Mouse (Mus musculus): ENCODE measurements around the gene Txndc2. TPM values are rescaled to one million over a fixed set of nuclear protein-coding genes. Genes with fewer than 3 reads are reported as not detected.

Gene Txndc2
- total and polyA plus RNA-seq, 3 experiments = 0.22 TPM; not detected in 2

- H3K27me3 ChIP-seq (ENCODE audit: insufficient read depth, low read length) = no peaks in the 10 kb centered on the region
- H3K36me3 ChIP-seq (replicated peaks) = peaks cover 15% of the 10 kb centered on the region
- no peaks in the 10 kb centered on the region for H3K9me3 ChIP-seq (replicated peaks)
- peak within 1 kb of the TSS; percentile 97 for H3K4me3 ChIP-seq (ENCODE audit: low read depth, low read length)
- peaks cover 38% of the 10 kb centered on the region for H3K4me1 ChIP-seq (ENCODE audit: insufficient read depth, low read depth, low read length)
- ATAC-seq (ENCODE audit: extremely low read depth, insufficient number of reproducible peaks, low FRiP score, poor library complexity, severe bottlenecking) (peak; percentile 81), DNase-seq (ENCODE audit: low spot score) (peak; percentile 95)
- TF ChIP-seq GATA2 (IDR thresholded peaks at IDR 0.05; ENCODE audit: borderline replicate concordance, low read depth, low read length) (no peak), POLR2AphosphoS5 (IDR thresholded peaks at IDR 0.05; ENCODE audit: insufficient replicate concordance, low read depth, low read length) (no peak), GATA1 (IDR thresholded peaks at IDR 0.05; ENCODE audit: borderline replicate concordance, low read length) (no peak), CTCF (IDR thresholded peaks at IDR 0.05; ENCODE audit: low read depth, low read length) (no peak), TAL1 (conservative IDR thresholded peaks at IDR 0.05; ENCODE audit: low read depth, low read length) (no peak)
Measured at GRCm38 (mm10) chr17:65613463-65614412, 28.2 kb downstream of the Txndc2 start, which contains the start of gene Vapa. Gene Vapa (minus strand): TSS chr17:65613555.

GRCm38 (mm10) chr17:65613142-65613462, 28.9 kb downstream of the Txndc2 start:
- H3K27me3 ChIP-seq (ENCODE audit: insufficient read depth, low read length) = no peaks in the 10 kb centered on the region
- peak overlapping the region; percentile 97 for H3K4me3 ChIP-seq (ENCODE audit: low read depth, low read length)
- no peaks in the 10 kb centered on the region for H3K9me3 ChIP-seq (replicated peaks)
- TF ChIP-seq GATA1 (IDR thresholded peaks at IDR 0.05; ENCODE audit: borderline replicate concordance, low read length) (no peak), POLR2AphosphoS5 (IDR thresholded peaks at IDR 0.05; ENCODE audit: insufficient replicate concordance, low read depth, low read length) (no peak), CTCF (IDR thresholded peaks at IDR 0.05; ENCODE audit: low read depth, low read length) (no peak), TAL1 (conservative IDR thresholded peaks at IDR 0.05; ENCODE audit: low read depth, low read length) (no peak), GATA2 (IDR thresholded peaks at IDR 0.05; ENCODE audit: borderline replicate concordance, low read depth, low read length) (no peak)
- H3K36me3 ChIP-seq (replicated peaks) = peaks cover 15% of the 10 kb centered on the region
- DNase-seq (ENCODE audit: low spot score) (no peak), ATAC-seq (ENCODE audit: extremely low read depth, insufficient number of reproducible peaks, low FRiP score, poor library complexity, severe bottlenecking) (no peak)
- peaks cover 45% of the 10 kb centered on the region for H3K4me1 ChIP-seq (ENCODE audit: insufficient read depth, low read depth, low read length)

GRCm38 (mm10) chr17:65612391-65613141, 29.4 kb downstream of the Txndc2 start:
- TF ChIP-seq CTCF (IDR thresholded peaks at IDR 0.05; ENCODE audit: low read depth, low read length) (no peak), POLR2AphosphoS5 (IDR thresholded peaks at IDR 0.05; ENCODE audit: insufficient replicate concordance, low read depth, low read length) (no peak), GATA1 (IDR thresholded peaks at IDR 0.05; ENCODE audit: borderline replicate concordance, low read length) (no peak), TAL1 (conservative IDR thresholded peaks at IDR 0.05; ENCODE audit: low read depth, low read length) (no peak), GATA2 (IDR thresholded peaks at IDR 0.05; ENCODE audit: borderline replicate concordance, low read depth, low read length) (no peak)
- no peaks in the 10 kb centered on the region for H3K27me3 ChIP-seq (ENCODE audit: insufficient read depth, low read length)
- peak overlapping the region; percentile 97 for H3K4me3 ChIP-seq (ENCODE audit: low read depth, low read length)
- H3K36me3 ChIP-seq (replicated peaks) = peaks cover 19% of the 10 kb centered on the region
- H3K9me3 ChIP-seq (replicated peaks) = no peaks in the 10 kb centered on the region
- no peak for ATAC-seq (ENCODE audit: extremely low read depth, insufficient number of reproducible peaks, low FRiP score, poor library complexity, severe bottlenecking)
- DNase-seq (ENCODE audit: low spot score) = peak; percentile 46
- H3K4me1 ChIP-seq (ENCODE audit: insufficient read depth, low read depth, low read length) = peaks cover 50% of the 10 kb centered on the region

- Histone ChIP-seq H3K4me3 (ENCODE audit: low read depth, low read length) (peak overlapping the region; percentile 97), H3K27me3 (ENCODE audit: insufficient read depth, low read length) (no peaks in the 10 kb centered on the region), H3K36me3 (replicated peaks) (peaks cover 22% of the 10 kb centered on the region), H3K4me1 (ENCODE audit: insufficient read depth, low read depth, low read length) (peaks cover 58% of the 10 kb centered on the region), H3K9me3 (replicated peaks) (no peaks in the 10 kb centered on the region)
- TF ChIP-seq POLR2AphosphoS5 (IDR thresholded peaks at IDR 0.05; ENCODE audit: insufficient replicate concordance, low read depth, low read length) (no peak), CTCF (IDR thresholded peaks at IDR 0.05; ENCODE audit: low read depth, low read length) (no peak), GATA2 (IDR thresholded peaks at IDR 0.05; ENCODE audit: borderline replicate concordance, low read depth, low read length) (no peak), TAL1 (conservative IDR thresholded peaks at IDR 0.05; ENCODE audit: low read depth, low read length) (no peak), GATA1 (IDR thresholded peaks at IDR 0.05; ENCODE audit: borderline replicate concordance, low read length) (no peak)
- no peak for ATAC-seq (ENCODE audit: extremely low read depth, insufficient number of reproducible peaks, low FRiP score, poor library complexity, severe bottlenecking)
- no peak for DNase-seq (ENCODE audit: low spot score)
Measured at GRCm38 (mm10) chr17:65611721-65612120, 30.2 kb downstream of the Txndc2 start.

- Histone ChIP-seq H3K4me1 (ENCODE audit: insufficient read depth, low read depth, low read length) (peaks cover 70% of the 10 kb centered on the region), H3K36me3 (replicated peaks) (peaks cover 25% of the 10 kb centered on the region), H3K9me3 (replicated peaks) (no peaks in the 10 kb centered on the region), H3K4me3 (ENCODE audit: low read depth, low read length) (no peak overlapping the region; the same call in 1 of the 2 replicates), H3K27me3 (ENCODE audit: insufficient read depth, low read length) (no peaks in the 10 kb centered on the region)
- peak; percentile 18 for ATAC-seq (ENCODE audit: extremely low read depth, insufficient number of reproducible peaks, low FRiP score, poor library complexity, severe bottlenecking)
- TF ChIP-seq TAL1 (conservative IDR thresholded peaks at IDR 0.05; ENCODE audit: low read depth, low read length) (peak; percentile 70), CTCF (IDR thresholded peaks at IDR 0.05; ENCODE audit: low read depth, low read length) (no peak)
- no peak for DNase-seq (ENCODE audit: low spot score)
Measured at GRCm38 (mm10) chr17:65608743-65609142, 33.2 kb downstream of the Txndc2 start.

- H3K27me3 ChIP-seq (ENCODE audit: insufficient read depth, low read length) = no peaks in the 10 kb centered on the region
- TF ChIP-seq CTCF (IDR thresholded peaks at IDR 0.05; ENCODE audit: low read depth, low read length) (no peak), GATA1 (IDR thresholded peaks at IDR 0.05; ENCODE audit: borderline replicate concordance, low read length) (no peak), GATA2 (IDR thresholded peaks at IDR 0.05; ENCODE audit: borderline replicate concordance, low read depth, low read length) (no peak), TAL1 (conservative IDR thresholded peaks at IDR 0.05; ENCODE audit: low read depth, low read length) (no peak), POLR2AphosphoS5 (IDR thresholded peaks at IDR 0.05; ENCODE audit: insufficient replicate concordance, low read depth, low read length) (no peak)
- no peak for DNase-seq (ENCODE audit: low spot score)
- no peak for ATAC-seq (ENCODE audit: extremely low read depth, insufficient number of reproducible peaks, low FRiP score, poor library complexity, severe bottlenecking)
- H3K4me3 ChIP-seq (ENCODE audit: low read depth, low read length) = peak overlapping the region; percentile 29; the same call in 1 of the 2 replicates
- H3K36me3 ChIP-seq (replicated peaks) = peaks cover 25% of the 10 kb centered on the region
- H3K4me1 ChIP-seq (ENCODE audit: insufficient read depth, low read depth, low read length) = peaks cover 71% of the 10 kb centered on the region
- H3K9me3 ChIP-seq (replicated peaks) = no peaks in the 10 kb centered on the region
Measured at GRCm38 (mm10) chr17:65608312-65608687, 33.7 kb downstream of the Txndc2 start.

All from G1E (cell line).